Mouse (Mus musculus) stomach, adult 2 months (tissue): ENCODE measurements around the gene Enpp5. TPM values are rescaled to one million over a fixed set of nuclear protein-coding genes. Genes with fewer than 3 reads are reported as not detected.

Experiments
- polyA plus RNA-seq: library from polyadenylated mRNA; depleted of rRNA; stranded (reverse); fragments of >200 nt; gene quantifications from 2 replicates; pipeline ENCODE4 v1.2.3, GENCODE M21; 2012; rRNA removed

Gene Enpp5
- 5.1 and 5.6 TPM in 2 replicates for polyA plus RNA-seq

GRCm38 (mm10) chr17:44078631-44079350 lies at the start of gene Enpp5:
Gene Enpp5, plus strand, starts transcription at chr17:44078813.

GRCm38 (mm10) chr17:44105287-44106138 lies 26.9 kb downstream of the Enpp5 start, which contains the start of gene Enpp4:
Gene Enpp4, minus strand, starts transcription at chr17:44105809.

Other genes with a start within 250 kb of the Enpp5 start
- gene Enpp4, start 27.0 kb downstream of the Enpp5 start, polyA plus RNA-seq: 1.3 and 1.8 TPM in 2 replicates
- gene Clic5, start 109.8 kb downstream of the Enpp5 start, polyA plus RNA-seq: 0.51 and 0.89 TPM in 2 replicates